Mouse (Mus musculus) liver, postnatal 0 days (tissue): Measurements from ENCODE around the gene Fgf18.

ENCODE experiments used
- CTCF ChIP-seq: sonication (generic); IDR thresholded peaks from 2 replicates; pipeline ENCODE4 v1.5.1; 2016; ENCODE audit warnings: antibody characterized with exemption, low read depth
- EP300 ChIP-seq: IDR thresholded peaks from 2 replicates; pipeline ENCODE4 v1.6.1; 2016; ENCODE audit warnings: antibody characterized with exemption, low read depth, mild to moderate bottlenecking

DNA sequence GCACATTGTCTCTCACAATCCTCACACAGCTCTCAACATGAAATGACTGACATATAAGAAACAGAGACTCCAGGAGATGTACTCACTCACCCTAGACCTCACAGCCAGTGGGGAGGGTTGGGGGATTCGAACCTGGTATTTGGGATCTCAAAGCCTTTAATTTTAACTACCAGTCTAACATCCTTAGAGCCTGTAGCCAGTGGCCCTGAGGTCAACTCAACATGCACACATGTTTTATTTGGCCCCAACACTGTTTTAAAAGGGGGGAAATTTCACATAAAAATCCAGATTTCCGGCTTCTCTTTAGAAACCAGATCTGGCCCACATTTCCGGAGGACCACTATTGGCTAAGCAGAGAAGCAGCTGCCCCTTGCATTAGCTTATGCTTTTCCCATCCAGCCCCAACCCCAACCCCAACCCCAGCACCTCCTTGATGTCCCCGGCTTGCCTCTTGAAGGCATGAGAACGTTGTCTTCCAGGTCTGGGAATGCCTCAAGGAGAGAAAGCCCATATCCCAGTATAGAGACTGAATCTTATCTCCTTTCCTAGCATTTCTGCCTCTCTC is 75.8 kb downstream of the Fgf18 start:
- TF ChIP-seq CTCF (no peak), EP300 (no peak)
